Mouse (Mus musculus) ES-CJ7 (cell line): ENCODE measurements around the gene Csf2.

Experiments used
- DNase-seq: peaks from one replicate; pipeline ENCODE4 v3.0.0; 2011; ENCODE audit warnings: low read depth, low spot score

The Csf2 gene

GRCm38 (mm10) chr11:54236939-54237338, 12.5 kb downstream of the Csf2 start:
- no peak for DNase-seq

GRCm38 (mm10) chr11:54227478-54227877, 22.0 kb downstream of the Csf2 start:
- DNase-seq: no peak

GRCm38 (mm10) chr11:54224475-54224986, 24.9 kb downstream of the Csf2 start:
- DNase-seq: no peak

GRCm38 (mm10) chr11:54223637-54224474, 25.6 kb downstream of the Csf2 start:
- DNase-seq: no peak

- DNase-seq: no peak
These were observed 29.3 kb downstream of the Csf2 start for GRCm38 (mm10) chr11:54219903-54220740.

GRCm38 (mm10) chr11:54219191-54219590, 30.3 kb downstream of the Csf2 start:
- DNase-seq: no peak

- no peak for DNase-seq
These were observed 32.1 kb downstream of the Csf2 start for GRCm38 (mm10) chr11:54217384-54217783.

- no peak for DNase-seq
These were observed 33.4 kb downstream of the Csf2 start for GRCm38 (mm10) chr11:54216091-54216490.

- no peak for DNase-seq
These were observed 34.7 kb downstream of the Csf2 start for GRCm38 (mm10) chr11:54214499-54215443.

- no peak for DNase-seq
These were observed 35.8 kb downstream of the Csf2 start for GRCm38 (mm10) chr11:54213631-54214030.

GRCm38 (mm10) chr11:54206993-54207392, 42.5 kb downstream of the Csf2 start:
- no peak for DNase-seq

GRCm38 (mm10) chr11:54205366-54205765, 44.1 kb downstream of the Csf2 start:
- no peak for DNase-seq

- no peak for DNase-seq
These were observed 44.7 kb downstream of the Csf2 start for GRCm38 (mm10) chr11:54204781-54205180.

- DNase-seq: peak; percentile 16
These were observed 46.3 kb downstream of the Csf2 start for GRCm38 (mm10) chr11:54203162-54203561.

GRCm38 (mm10) chr11:54201881-54202685, 47.4 kb downstream of the Csf2 start:
- DNase-seq: peak; percentile 88

- DNase-seq: no peak
These were observed 48.1 kb downstream of the Csf2 start for GRCm38 (mm10) chr11:54201287-54201773.
